Mouse (Mus musculus) hindbrain, embryonic 14.5 days (tissue): ENCODE data around the gene Matn3. TPM values are rescaled to one million over a fixed set of nuclear protein-coding genes. Genes with fewer than 3 reads are reported as not detected.

Source experiments
- ATAC-seq: fragments of 200-750 bp; cut with Nextera tagmentation; 2 replicates; pipeline ENCODE4 v1.8.0; 2017; ENCODE audit warnings: moderate number of reproducible peaks, mild to moderate bottlenecking, moderate TSS enrichment, moderate library complexity; ENCODE audit not compliant: low FRiP score
- DNase-seq: peaks from one replicate; pipeline ENCODE4 v3.0.0-alpha.2; 2015; ENCODE audit warnings: low spot score
- H3K27ac ChIP-seq: fragments of 300-500 bp; sonication (generic); 2 replicates; pipeline ENCODE4 v1.5.1; 2014; ENCODE audit warnings: mild to moderate bottlenecking, moderate library complexity
- H3K27me3 ChIP-seq: fragments of 300-500 bp; sonication (generic); 2 replicates; pipeline ENCODE4 v1.6.1; 2014; ENCODE audit warnings: mild to moderate bottlenecking, low read length, mixed read lengths; ENCODE audit not compliant: control insufficient read depth, insufficient read depth
- H3K36me3 ChIP-seq: fragments of 300-500 bp; sonication (generic); replicated peaks from 2 replicates; pipeline ENCODE4 v1.6.1; 2014; ENCODE audit not compliant: control insufficient read depth, insufficient read depth
- H3K4me1 ChIP-seq: fragments of 300-500 bp; sonication (generic); replicated peaks from 2 replicates; pipeline ENCODE4 v1.6.1; 2014; ENCODE audit warnings: antibody characterized with exemption, low read length, mixed read lengths; ENCODE audit not compliant: control insufficient read depth, insufficient read depth
- H3K4me2 ChIP-seq: fragments of 300-500 bp; sonication (generic); replicated peaks from 2 replicates; pipeline ENCODE4 v1.6.1; 2014; ENCODE audit warnings: mild to moderate bottlenecking, moderate library complexity
- H3K4me3 ChIP-seq: fragments of 300-500 bp; sonication (generic); replicated peaks from 2 replicates; pipeline ENCODE4 v1.5.1; 2014; ENCODE audit warnings: mild to moderate bottlenecking, low read length
- H3K9ac ChIP-seq: fragments of 300-500 bp; sonication (generic); 2 replicates; pipeline ENCODE4 v1.6.1; 2014
- H3K9me3 ChIP-seq: fragments of 300-500 bp; sonication (generic); 2 replicates; pipeline ENCODE4 v1.6.1; 2016; ENCODE audit warnings: low read length; ENCODE audit not compliant: control insufficient read depth
- WGBS: fragments of 180-500 bp; shearing (Covaris S2); extraction: QIAGEN DNeasy Blood & Tissue Kit; methylation state at CpG from one replicate; pipeline ENCODE4 v1.1.7; 2014; 5-methylcytosine and 5-hydroxymethylcytosine counted together
- polyA plus RNA-seq: library from polyadenylated mRNA; unstranded; fragments of >200 nt; fragmentation: Nextera tagmentation; extraction: Ambion mirVana; gene quantifications from 2 replicates; pipeline ENCODE4 v1.2.1, GENCODE M21; 2014

Gene Matn3
- polyA plus RNA-seq, 1 experiment from 2014 or later, result 0.15 TPM

GRCm38 (mm10) chr12:9007811-9008210, 60.1 kb downstream of the Matn3 start:
- H3K9ac ChIP-seq, result no peak overlapping the region

DNA sequence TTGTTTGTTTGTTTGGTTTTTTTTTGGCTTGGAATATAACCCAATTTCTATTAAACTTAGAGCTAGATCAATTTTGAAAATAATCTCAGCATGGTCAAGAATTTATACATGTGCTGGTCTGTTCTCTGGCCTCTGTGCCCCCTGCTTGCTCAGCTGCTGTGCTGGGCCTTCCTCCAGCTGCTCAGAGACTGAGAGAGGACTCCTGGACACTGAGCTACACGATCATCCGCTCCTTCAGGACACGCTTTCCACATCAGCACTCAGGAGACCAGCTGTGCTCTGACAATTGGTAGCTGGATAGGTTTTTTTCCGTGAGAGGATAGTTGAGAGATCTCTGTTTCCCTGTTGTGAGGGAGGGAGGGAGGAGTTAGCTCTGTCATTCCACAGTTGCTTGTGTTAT, 62.6 kb downstream of the Matn3 start:
- Histone ChIP-seq H3K4me2 (no peak overlapping the region), H3K27ac (no peak overlapping the region), H3K36me3 (peaks cover 46% of the 10 kb centered on the region), H3K4me3 (no peak overlapping the region), H3K9ac (no peak overlapping the region), H3K4me1 (no peaks in the 10 kb centered on the region), H3K9me3 (no peaks in the 10 kb centered on the region), H3K27me3 (no peaks in the 10 kb centered on the region)
- ATAC-seq (no peak), DNase-seq (no peak)
- WGBS, result 72% methylated on average over 4 of the region's 4 CpGs

More at GRCm38 (mm10) chr12:9007811-9008210, 60.1 kb downstream of the Matn3 start:
- WGBS, result 94% methylated on average over 6 of the region's 6 CpGs
- Histone ChIP-seq H3K27ac (no peak overlapping the region), H3K4me3 (no peak overlapping the region), H3K4me2 (no peak overlapping the region), H3K9me3 (no peaks in the 10 kb centered on the region), H3K4me1 (no peaks in the 10 kb centered on the region), H3K36me3 (peaks cover 24% of the 10 kb centered on the region), H3K27me3 (no peaks in the 10 kb centered on the region)
- DNase-seq, result no peak
- no peak for ATAC-seq

DNA sequence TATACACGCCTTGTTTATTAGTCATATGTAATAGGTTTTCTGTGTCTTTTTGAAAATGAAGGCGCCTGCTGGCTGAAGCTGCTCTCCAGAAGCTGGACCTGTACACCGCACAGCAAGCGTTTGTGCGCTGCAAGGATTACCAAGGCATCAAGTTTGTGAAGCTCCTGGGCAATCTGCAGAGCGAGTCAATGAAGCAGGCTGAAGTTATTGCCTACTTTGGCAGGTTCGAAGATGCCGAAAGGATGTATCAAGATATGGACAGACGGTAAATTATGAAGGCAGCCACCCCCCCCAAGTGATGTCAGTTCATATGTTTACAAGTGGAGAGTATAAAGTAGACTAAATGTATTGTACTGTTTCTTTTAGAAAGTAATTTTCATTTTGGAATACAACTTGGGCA, 68.6 kb downstream of the Matn3 start:
- Histone ChIP-seq H3K9me3 (no peaks in the 10 kb centered on the region), H3K4me3 (no peak overlapping the region), H3K4me2 (no peak overlapping the region), H3K27me3 (no peaks in the 10 kb centered on the region), H3K4me1 (no peaks in the 10 kb centered on the region), H3K36me3 (peaks cover 52% of the 10 kb centered on the region), H3K9ac (no peak overlapping the region), H3K27ac (no peak overlapping the region)
- ATAC-seq (no peak), DNase-seq (no peak)
- 96% methylated on average over 9 of the region's 9 CpGs for WGBS

GRCm38 (mm10) chr12:9020431-9020830, 72.7 kb downstream of the Matn3 start:
- Histone ChIP-seq H3K27ac (no peak overlapping the region), H3K9ac (no peak overlapping the region), H3K4me2 (no peak overlapping the region), H3K36me3 (peaks cover 34% of the 10 kb centered on the region), H3K9me3 (no peaks in the 10 kb centered on the region), H3K4me1 (no peaks in the 10 kb centered on the region), H3K4me3 (no peak overlapping the region), H3K27me3 (no peaks in the 10 kb centered on the region)
- ATAC-seq (no peak), DNase-seq (no peak)
- 88% methylated on average over 8 of the region's 8 CpGs for WGBS

DNA sequence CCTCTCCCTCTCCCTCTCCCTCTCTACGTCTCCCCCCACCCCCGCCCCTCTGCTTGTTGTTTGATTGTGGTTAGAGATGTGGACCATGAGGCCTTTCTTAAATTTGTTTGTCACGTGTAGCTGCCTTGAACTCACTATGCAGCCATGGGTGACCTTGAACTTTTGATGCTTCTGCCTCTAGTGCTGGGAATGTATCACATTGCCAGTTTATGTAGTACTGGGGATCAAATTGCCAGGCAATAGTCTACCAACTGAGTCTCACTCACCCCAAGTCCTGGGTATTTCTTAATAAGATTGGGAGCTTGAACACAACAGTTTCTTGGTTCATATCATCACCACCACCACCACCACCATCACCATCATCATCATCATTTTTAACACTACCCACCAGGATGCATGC, 73.3 kb downstream of the Matn3 start:
- Histone ChIP-seq H3K36me3 (peaks cover 36% of the 10 kb centered on the region), H3K9me3 (no peaks in the 10 kb centered on the region), H3K27me3 (no peaks in the 10 kb centered on the region), H3K4me3 (no peak overlapping the region), H3K9ac (no peak overlapping the region), H3K4me2 (no peak overlapping the region), H3K4me1 (no peaks in the 10 kb centered on the region), H3K27ac (no peak overlapping the region)
- ATAC-seq, result no peak
- WGBS, result 69% methylated on average over 3 of the region's 3 CpGs
- no peak for DNase-seq

Other genes starting within 250 kb of the Matn3 start
- gene Sdc1, start 176.6 kb upstream of the Matn3 start, polyA plus RNA-seq, result 16.8 and 18.1 TPM in 2 replicates
- 173 and 189 TPM in 2 replicates for gene Laptm4a, start 26.3 kb upstream of the Matn3 start, polyA plus RNA-seq
- 22.4 and 26.1 TPM in 2 replicates for gene Wdr35, start 26.0 kb downstream of the Matn3 start, polyA plus RNA-seq
- 7.2 and 8.2 TPM in 2 replicates for gene Ttc32, start 82.1 kb downstream of the Matn3 start, polyA plus RNA-seq